Mouse (Mus musculus) heart, embryonic 14.5 days (tissue): ENCODE results near the gene Crybg2. TPM values are rescaled to one million over a fixed set of nuclear protein-coding genes. Genes with fewer than 3 reads are reported as not detected.
A peak's percentile ranks its signal among the peaks of the same experiment; 100 is the strongest.

ENCODE experiments used
- ATAC-seq: fragments of 200-750 bp; cut with Nextera tagmentation; 2 replicates; pipeline ENCODE4 v1.8.0; 2017; ENCODE audit warnings: low read depth, moderate TSS enrichment; ENCODE audit not compliant: insufficient number of reproducible peaks, insufficient read depth, low FRiP score
- H3K27ac ChIP-seq, 2 experiments: fragments of 200-500 bp in 1 of 2; fragments of 300-500 bp in 1 of 2; sonication (generic) in 1 of 2; replicated peaks in 1 of 2; 2 replicates each; pipeline ENCODE4 v1.5.1; 2012 to 2014; ENCODE audit warnings: low read depth in 2 of 2, low read length in 2 of 2, control low read depth in 1 of 2, mild to moderate bottlenecking in 1 of 2, mixed read lengths in 1 of 2; ENCODE audit not compliant: control insufficient read depth in 1 of 2, insufficient read depth in 1 of 2
- H3K27me3 ChIP-seq: fragments of 300-500 bp; sonication (generic); 2 replicates; pipeline ENCODE4 v1.6.1; 2014; ENCODE audit warnings: mild to moderate bottlenecking, low read length, control low read depth; ENCODE audit not compliant: control insufficient read depth, insufficient read depth
- H3K36me3 ChIP-seq: fragments of 300-500 bp; sonication (generic); 2 replicates; pipeline ENCODE4 v1.6.1; 2014; ENCODE audit warnings: mild to moderate bottlenecking, control low read depth, low read length, mixed read lengths; ENCODE audit not compliant: control insufficient read depth, insufficient read depth
- H3K4me1 ChIP-seq, 2 experiments: fragments of 200-500 bp in 1 of 2; fragments of 300-500 bp in 1 of 2; sonication (generic) in 1 of 2; 2 replicates each; pipeline ENCODE4 v1.6.1; 2012 to 2014; ENCODE audit warnings: low read length in 2 of 2, control low read depth in 1 of 2, mixed read lengths in 1 of 2; ENCODE audit not compliant: control insufficient read depth in 2 of 2, insufficient read depth in 2 of 2
- H3K4me2 ChIP-seq: fragments of 300-500 bp; sonication (generic); 2 replicates; pipeline ENCODE4 v1.6.1; 2014; ENCODE audit warnings: mild to moderate bottlenecking, low read length
- H3K4me3 ChIP-seq, 2 experiments: fragments of 200-500 bp in 1 of 2; fragments of 300-500 bp in 1 of 2; sonication (generic) in 1 of 2; 2 replicates each; pipeline ENCODE4 v1.5.1; 2012 to 2014; ENCODE audit warnings: low read length in 2 of 2, mild to moderate bottlenecking in 2 of 2, control low read depth in 1 of 2, low read depth in 1 of 2, moderate library complexity in 1 of 2; ENCODE audit not compliant: control insufficient read depth in 1 of 2, insufficient read depth in 1 of 2
- H3K9ac ChIP-seq: fragments of 300-500 bp; sonication (generic); 2 replicates; pipeline ENCODE4 v1.6.1; 2014; ENCODE audit warnings: mild to moderate bottlenecking, low read length
- H3K9me3 ChIP-seq: fragments of 300-500 bp; sonication (generic); 2 replicates; pipeline ENCODE4 v1.6.1; 2016; ENCODE audit warnings: low read length, control low read depth; ENCODE audit not compliant: control insufficient read depth
- WGBS: fragments of 180-500 bp; shearing (Covaris S2); extraction: QIAGEN DNeasy Blood & Tissue Kit; methylation state at CpG from one replicate; pipeline ENCODE4 v1.1.7; 2014; 5-methylcytosine and 5-hydroxymethylcytosine counted together
- polyA plus RNA-seq: library from polyadenylated mRNA; unstranded; fragments of >200 nt; fragmentation: Nextera tagmentation; extraction: Ambion mirVana; gene quantifications from 2 replicates; pipeline ENCODE4 v1.2.1, GENCODE M21; 2014

The Crybg2 gene
- polyA plus RNA-seq, 1 experiment from 2014 or later, result 0.12 TPM

DNA sequence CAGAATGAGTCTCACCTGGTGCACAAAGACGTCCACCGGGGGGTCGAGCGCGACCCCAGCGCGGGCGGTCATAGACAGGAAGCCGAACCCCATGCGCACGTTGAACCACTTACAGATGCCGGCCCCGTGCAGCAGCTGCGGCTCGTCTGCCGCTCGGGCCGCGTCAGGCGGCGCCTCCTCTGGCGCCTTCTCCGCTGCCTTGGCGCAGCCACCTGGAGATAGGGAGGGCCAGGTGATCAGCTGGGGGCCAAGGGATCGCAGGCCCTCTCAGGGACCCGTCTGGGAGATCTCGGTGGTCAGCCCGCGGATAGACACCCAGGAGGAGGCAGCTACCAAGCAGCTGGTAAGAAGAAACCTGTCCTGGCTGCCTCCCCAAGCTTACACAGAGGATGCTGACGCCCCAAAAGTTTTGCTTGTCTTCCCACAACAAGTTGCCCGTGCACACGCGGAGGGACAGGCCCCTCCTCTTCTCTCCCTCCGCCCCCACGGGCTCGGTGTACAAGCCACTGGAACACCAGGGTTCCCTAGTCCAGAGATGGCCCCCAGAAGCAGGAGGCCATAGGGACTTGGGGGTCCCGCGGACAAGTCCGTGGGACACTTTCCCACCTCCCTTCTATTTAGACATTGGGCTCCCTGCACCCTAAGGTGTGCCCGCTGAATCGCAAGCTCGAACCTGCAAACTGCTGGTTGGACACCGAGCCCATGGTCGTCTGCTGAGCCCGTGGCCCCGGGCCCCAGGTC lies 42.4 kb upstream of the Crybg2 start:
- Histone ChIP-seq H3K4me3 (peak overlapping the region; percentile 20 to 24), H3K4me1 (peaks cover 8 to 14% of the 10 kb centered on the region in 2 experiments; a peak in 2 of 4 replicates), H3K27me3 (peaks cover 48% of the 10 kb centered on the region), H3K9me3 (no peaks in the 10 kb centered on the region), H3K4me2 (peak overlapping the region; percentile 55), H3K9ac (peak overlapping the region; percentile 11; the same call in 1 of the 2 replicates), H3K36me3 (no peaks in the 10 kb centered on the region), H3K27ac (no peak overlapping the region)
- no peak for ATAC-seq
- WGBS, result under 1% methylated on average over 45 of the region's 46 CpGs

DNA sequence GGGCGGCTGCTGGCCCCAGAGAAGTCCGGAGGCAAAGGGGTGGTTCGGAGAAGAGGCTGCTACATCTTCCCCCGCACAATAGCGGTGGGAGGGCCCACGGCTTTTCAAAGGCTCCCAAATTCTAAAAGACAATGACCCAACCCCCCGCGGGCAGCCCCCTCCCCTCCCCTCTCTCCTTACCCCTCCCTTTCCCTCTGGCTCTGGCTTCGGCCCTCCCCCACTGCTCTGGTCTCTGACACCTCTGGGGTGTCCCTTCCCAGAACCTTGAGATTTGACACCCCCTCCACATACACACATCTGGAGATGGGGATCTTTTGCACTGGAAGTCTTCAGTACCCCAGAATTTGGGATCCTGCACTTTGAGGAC lies 41.9 kb upstream of the Crybg2 start, which contains the start of gene Lin28a:
Gene Lin28a, minus strand, starts transcription at position 63 of the 367 bp plus-strand sequence.
- Histone ChIP-seq H3K4me3 (peak within 1 kb of the TSS; percentile 20 to 24), H3K27me3 (peaks cover 48% of the 10 kb centered on the region), H3K9ac (peak within 1 kb of the TSS; percentile 11; the same call in 1 of the 2 replicates), H3K4me1 (peaks cover 8 to 14% of the 10 kb centered on the region in 2 experiments; a peak in 2 of 4 replicates), H3K4me2 (peak within 1 kb of the TSS; percentile 55), H3K36me3 (no peaks in the 10 kb centered on the region), H3K27ac (no peak within 1 kb of the TSS), H3K9me3 (no peaks in the 10 kb centered on the region)
- WGBS, result under 1% methylated on average over 9 of the region's 9 CpGs
- ATAC-seq, result no peak

DNA sequence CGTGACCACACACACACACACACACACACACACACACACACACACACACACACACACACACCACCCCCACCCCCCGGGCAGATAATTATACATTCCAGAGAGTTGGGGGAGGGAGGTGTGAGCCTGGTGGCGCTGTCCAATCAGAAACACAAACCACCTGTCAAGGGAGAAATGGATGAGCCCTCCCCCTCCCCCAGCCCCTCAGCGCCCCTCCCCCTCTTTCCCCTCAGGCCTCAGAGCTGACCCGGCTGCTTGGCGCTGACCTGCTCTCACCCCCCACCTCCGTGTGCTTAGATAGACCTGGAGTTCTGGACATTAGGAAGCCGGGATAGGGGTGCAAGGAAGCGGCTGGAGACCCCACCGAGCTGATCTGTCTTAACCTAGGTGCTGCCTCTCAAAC lies 41.4 kb upstream of the Crybg2 start:
- Histone ChIP-seq H3K36me3 (no peaks in the 10 kb centered on the region), H3K27ac (no peak overlapping the region), H3K27me3 (peaks cover 48% of the 10 kb centered on the region), H3K9me3 (no peaks in the 10 kb centered on the region), H3K4me2 (no peak overlapping the region), H3K9ac (no peak overlapping the region), H3K4me3 (no peak overlapping the region), H3K4me1 (peaks cover 8 to 14% of the 10 kb centered on the region in 2 experiments; a peak in 2 of 4 replicates)
- under 1% methylated on average over 9 of the region's 10 CpGs for WGBS
- no peak for ATAC-seq

DNA sequence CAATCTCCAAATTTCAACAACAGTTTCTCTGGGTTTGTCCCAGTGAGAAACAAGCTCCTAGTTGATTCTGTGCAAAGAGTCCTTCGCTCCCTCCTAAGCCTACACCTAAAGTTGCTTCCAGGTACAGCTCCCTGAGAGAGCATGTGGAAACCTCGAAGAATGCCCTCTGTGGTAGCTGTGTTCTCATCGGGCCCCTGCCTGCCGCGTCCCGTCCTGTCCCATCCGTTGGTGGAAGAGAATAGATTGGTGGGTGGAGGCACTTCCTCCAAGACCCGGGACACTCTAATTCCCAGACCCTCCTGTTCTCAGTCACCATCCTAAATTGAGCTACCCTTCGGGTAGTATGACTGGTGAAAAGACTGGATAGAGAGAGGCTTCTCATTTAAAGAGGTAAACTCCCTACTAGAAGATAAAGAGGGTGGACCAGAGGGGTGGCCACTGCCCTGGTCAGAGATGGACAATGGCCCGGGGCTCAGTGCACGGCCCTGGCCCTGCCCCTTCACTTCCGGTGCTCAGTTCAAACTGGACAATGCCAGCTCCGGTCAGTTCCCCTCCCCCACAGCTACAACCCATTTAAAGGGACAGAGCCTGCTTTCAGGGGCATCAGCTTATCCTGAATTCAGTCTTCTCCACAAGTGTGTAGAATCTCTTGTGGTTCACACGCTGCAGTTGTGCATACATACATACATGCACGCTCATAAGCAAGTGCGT lies 40.8 kb upstream of the Crybg2 start:
- Histone ChIP-seq H3K4me1 (peaks cover 8 to 14% of the 10 kb centered on the region in 2 experiments; a peak in 2 of 4 replicates), H3K27me3 (peaks cover 48% of the 10 kb centered on the region), H3K9ac (no peak overlapping the region), H3K9me3 (no peaks in the 10 kb centered on the region), H3K36me3 (no peaks in the 10 kb centered on the region), H3K27ac (no peak overlapping the region), H3K4me2 (no peak overlapping the region), H3K4me3 (no peak overlapping the region)
- 2% methylated on average over 16 of the region's 16 CpGs for WGBS
- no peak for ATAC-seq

DNA sequence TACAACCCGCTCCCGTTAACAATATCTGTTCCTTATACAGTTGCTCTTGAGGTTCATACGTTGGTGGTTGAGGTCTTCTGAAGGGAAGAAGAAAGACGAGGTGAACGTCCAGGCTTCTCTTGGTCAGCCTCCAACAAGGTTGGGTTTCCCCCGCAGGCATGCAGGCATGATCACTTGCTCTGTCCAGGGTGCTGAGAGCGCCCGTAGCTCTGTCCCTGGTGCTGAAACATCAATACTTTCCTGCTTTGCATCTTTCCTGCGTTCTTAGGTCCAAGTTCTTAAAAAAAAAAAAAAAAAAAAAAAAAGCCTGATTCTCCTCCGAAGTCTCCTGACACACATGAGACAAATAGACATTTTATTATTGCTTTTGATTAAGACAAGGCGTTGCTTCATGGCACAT lies 40.0 kb upstream of the Crybg2 start:
- no peaks in the 10 kb centered on the region for H3K9me3 ChIP-seq
- H3K36me3 ChIP-seq, result no peaks in the 10 kb centered on the region
- H3K4me2 ChIP-seq, result no peak overlapping the region
- H3K27me3 ChIP-seq, result peaks cover 45% of the 10 kb centered on the region
- H3K27ac ChIP-seq, result no peak overlapping the region
- no peak for ATAC-seq
- H3K4me3 ChIP-seq, result no peak overlapping the region
- WGBS, result 3% methylated on average over 11 of the region's 11 CpGs
- H3K4me1 ChIP-seq, result peaks cover 8 to 14% of the 10 kb centered on the region in 2 experiments; a peak in 2 of 4 replicates
- no peak overlapping the region for H3K9ac ChIP-seq

DNA sequence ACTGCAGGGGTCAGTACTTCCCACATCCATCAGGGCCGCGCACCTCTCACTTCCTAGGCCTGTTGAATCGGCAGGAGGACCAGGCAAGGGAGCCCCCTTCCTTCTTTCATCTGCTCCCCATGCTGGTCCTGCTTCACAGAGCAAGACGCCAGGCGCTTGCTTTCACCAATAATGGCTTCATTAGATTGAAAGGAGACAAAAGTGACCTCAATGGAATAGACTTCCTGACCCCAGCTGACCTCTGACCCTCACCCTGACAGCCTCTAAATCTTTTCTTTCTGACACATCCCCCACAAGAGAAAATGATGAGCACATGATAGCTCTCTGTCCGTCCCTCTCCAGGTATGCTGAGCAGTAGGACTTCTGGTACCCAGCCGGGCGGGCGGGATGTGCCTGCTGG lies 34.8 kb upstream of the Crybg2 start:
- H3K27me3 ChIP-seq, result no peaks in the 10 kb centered on the region
- no peak overlapping the region for H3K27ac ChIP-seq
- no peak overlapping the region for H3K4me2 ChIP-seq
- 69% methylated on average over 9 of the region's 9 CpGs for WGBS
- H3K9ac ChIP-seq, result no peak overlapping the region
- no peaks in the 10 kb centered on the region for H3K36me3 ChIP-seq
- ATAC-seq, result no peak
- H3K9me3 ChIP-seq, result 0 out of 2 replicates have a peak, but pooled peaks cover 3% of the 10 kb centered on the region
- H3K4me1 ChIP-seq, result no peaks in the 10 kb centered on the region
- H3K4me3 ChIP-seq, result no peak overlapping the region

DNA sequence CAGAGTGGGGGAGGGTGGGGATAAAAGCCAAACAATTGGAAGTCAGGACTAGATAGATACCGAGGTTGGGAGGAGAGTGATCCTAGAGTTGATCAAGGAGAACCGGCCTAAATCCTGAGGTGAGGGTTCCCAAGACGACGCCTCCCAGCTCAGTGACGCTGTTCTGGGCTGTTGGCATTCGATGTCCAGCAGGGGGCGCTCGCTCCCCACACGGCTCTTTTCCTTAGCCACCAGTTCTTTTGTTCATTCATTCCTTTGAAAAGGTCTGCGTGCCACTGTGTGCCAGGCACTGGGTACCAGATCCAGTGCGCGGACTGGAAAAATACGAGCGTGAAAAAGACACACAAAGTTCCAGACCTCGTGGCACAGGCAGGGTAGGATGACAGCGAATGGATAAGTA lies 24.7 kb upstream of the Crybg2 start:
- Histone ChIP-seq H3K36me3 (no peaks in the 10 kb centered on the region), H3K4me3 (no peak overlapping the region), H3K4me2 (no peak overlapping the region), H3K27ac (no peak overlapping the region), H3K9me3 (no peaks in the 10 kb centered on the region), H3K4me1 (no peaks in the 10 kb centered on the region), H3K27me3 (no peaks in the 10 kb centered on the region), H3K9ac (no peak overlapping the region)
- 5% methylated on average over 16 of the region's 16 CpGs for WGBS
- no peak for ATAC-seq
